Mouse (Mus musculus) telencephalon, adult 2 months (tissue): ENCODE data around the gene Gm20873.
"Not testable (repeated sequence)": the region's sequence is repeated elsewhere in the genome, so short reads cannot be mapped to it uniquely, and the experiment has no call there.

ENCODE experiments used
- DNase-seq: peaks from one replicate; pipeline ENCODE4 v3.0.0-alpha.2; 2011; ENCODE audit warnings: low read depth, low spot score

Gm20873 gene

DNA sequence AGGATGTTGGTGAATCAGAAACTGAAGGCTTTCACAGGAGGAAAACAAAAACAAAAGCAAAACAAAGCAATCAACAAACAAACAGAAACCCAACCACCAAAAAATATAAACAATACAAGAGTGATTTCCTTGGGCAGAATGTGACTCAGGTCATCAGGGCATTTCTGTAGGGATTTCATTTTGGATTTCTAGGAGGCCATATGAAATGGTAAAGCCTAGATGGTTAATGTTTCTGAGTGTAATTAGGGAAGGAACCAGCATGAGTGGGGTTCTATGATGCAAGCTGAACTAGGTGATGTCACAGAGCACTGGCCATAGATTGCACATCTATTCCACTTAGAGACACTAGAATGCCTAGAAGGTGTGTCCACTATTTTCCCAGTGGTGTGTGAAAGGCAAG lies at the start of gene Gm20873:
Gene Gm20873 (plus strand): TSS at position 301 of the 400 bp plus-strand sequence.
- DNase-seq: not testable (repeated sequence)

DNA sequence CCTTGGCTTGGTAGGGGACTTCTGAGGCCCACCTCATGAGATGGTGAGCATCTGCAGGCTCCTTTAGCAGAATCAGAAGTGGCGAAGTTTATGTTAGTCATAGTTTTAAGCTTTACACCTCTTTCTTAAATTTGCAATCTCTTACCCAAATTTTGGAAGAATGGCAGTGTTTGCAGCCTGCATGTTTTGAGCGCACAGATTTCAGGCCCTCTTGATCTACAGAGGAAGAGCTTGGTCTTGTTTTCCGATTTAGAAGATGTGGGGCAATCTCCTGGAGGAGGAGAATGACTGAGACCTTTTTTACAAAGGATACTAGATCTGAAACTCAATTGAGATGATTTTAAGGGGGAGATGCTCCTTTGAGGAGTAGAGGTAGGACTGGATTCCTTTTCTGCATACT lies 29.0 kb upstream of the Gm20873 start, which contains the start of gene Gm21746:
Gene Gm21746 (minus strand): TSS at position 101 of the 400 bp plus-strand sequence.
- DNase-seq: not testable (repeated sequence)
